Mouse (Mus musculus) liver, postnatal 0 days (tissue): ENCODE measurements at regions not wholly inside any gene's neighbourhood (a gene's known extent, or its start where the extent isn't known, plus 50 kb on each side); places are given as distances from the start of the nearest gene placed in this dataset.

Experiments
- CTCF ChIP-seq: sonication (generic); IDR thresholded peaks from 2 replicates; pipeline ENCODE4 v1.5.1; 2016; ENCODE audit warnings: antibody characterized with exemption, low read depth
- EP300 ChIP-seq: IDR thresholded peaks from 2 replicates; pipeline ENCODE4 v1.6.1; 2016; ENCODE audit warnings: antibody characterized with exemption, low read depth, mild to moderate bottlenecking

DNA sequence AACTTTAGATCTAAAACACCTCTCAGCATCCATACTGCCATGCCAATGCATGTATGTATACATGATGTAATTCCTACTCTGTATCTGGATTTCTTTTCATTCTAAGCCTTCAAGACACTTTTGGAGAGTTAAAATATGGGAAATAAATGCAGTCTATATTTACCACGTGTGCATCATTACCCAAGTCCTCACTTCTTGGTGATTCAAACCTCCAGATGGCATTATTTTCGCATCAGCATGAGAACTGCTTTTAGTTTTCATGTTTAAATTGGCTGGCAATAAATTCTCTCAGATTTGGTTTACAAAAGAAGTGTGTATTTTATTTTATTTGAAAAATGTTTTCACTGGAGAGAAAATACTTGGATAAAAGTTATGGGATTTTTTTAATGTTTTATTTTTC is 942.8 kb downstream of the Brinp1 start:
- no peak for TF ChIP-seq EP300
- no peak for TF ChIP-seq CTCF
